Mouse (Mus musculus) forebrain, embryonic 13.5 days (tissue): ENCODE measurements around the gene Ctbp2. TPM values are rescaled to one million over a fixed set of nuclear protein-coding genes. Genes with fewer than 3 reads are reported as not detected.

Experiments
- ATAC-seq: fragments of 200-750 bp; cut with Nextera tagmentation; 2 replicates; pipeline ENCODE4 v1.8.0; 2017
- H3K27ac ChIP-seq: fragments of 300-500 bp; sonication (generic); 2 replicates; pipeline ENCODE4 v1.5.1; 2015; ENCODE audit warnings: inconsistent platforms, mild to moderate bottlenecking, moderate library complexity
- H3K27me3 ChIP-seq: fragments of 300-500 bp; sonication (generic); 2 replicates; pipeline ENCODE4 v1.6.1; 2015; ENCODE audit warnings: mild to moderate bottlenecking, inconsistent platforms
- H3K36me3 ChIP-seq: fragments of 300-500 bp; sonication (generic); 2 replicates; pipeline ENCODE4 v1.6.1; 2015; ENCODE audit warnings: mild to moderate bottlenecking, inconsistent platforms; ENCODE audit not compliant: poor library complexity, severe bottlenecking
- H3K4me1 ChIP-seq: fragments of 300-500 bp; sonication (generic); 2 replicates; pipeline ENCODE4 v1.6.1; 2015; ENCODE audit warnings: inconsistent platforms
- H3K4me2 ChIP-seq: fragments of 300-500 bp; sonication (generic); 2 replicates; pipeline ENCODE4 v1.6.1; 2015; ENCODE audit warnings: inconsistent platforms, mild to moderate bottlenecking, moderate library complexity
- H3K4me3 ChIP-seq: fragments of 300-500 bp; sonication (generic); 2 replicates; pipeline ENCODE4 v1.5.1; 2015; ENCODE audit warnings: mild to moderate bottlenecking, inconsistent platforms
- H3K9ac ChIP-seq: fragments of 300-500 bp; sonication (generic); 2 replicates; pipeline ENCODE4 v1.6.1; 2015; ENCODE audit warnings: mild to moderate bottlenecking, inconsistent platforms
- H3K9me3 ChIP-seq: fragments of 300-500 bp; sonication (generic); replicated peaks from 2 replicates; pipeline ENCODE4 v1.6.1; 2016; ENCODE audit warnings: inconsistent platforms
- WGBS: fragments of 180-500 bp; shearing (Covaris S2); methylation state at CpG from one replicate; pipeline ENCODE4 v1.1.7; 2015; 5-methylcytosine and 5-hydroxymethylcytosine counted together
- polyA plus RNA-seq: library from polyadenylated mRNA; unstranded; fragments of >200 nt; fragmentation: Nextera tagmentation; extraction: Ambion mirVana; gene quantifications from 2 replicates; pipeline ENCODE4 v1.2.1, GENCODE M21; 2015

Gene Ctbp2
- polyA plus RNA-seq, 1 experiment from 2014 or later: 104 TPM

DNA sequence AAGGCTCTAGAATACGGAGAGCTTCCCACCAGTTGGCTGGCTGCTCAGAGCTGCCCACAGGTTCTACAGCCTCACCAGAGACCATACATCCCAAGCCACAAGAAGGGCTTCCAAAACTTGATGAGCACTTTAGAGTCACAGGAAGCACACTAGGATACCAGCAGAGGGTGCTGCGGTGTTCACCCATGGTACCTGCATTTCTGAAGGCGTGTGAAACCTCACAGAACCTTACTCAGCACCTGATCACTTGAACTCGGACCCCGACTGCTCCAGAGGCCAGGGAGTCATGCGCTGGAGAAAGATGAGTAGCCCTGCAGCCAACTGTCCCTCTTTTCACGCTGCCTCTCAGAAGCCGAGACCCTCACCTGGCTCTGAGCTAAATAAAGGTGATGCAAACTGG, 130.0 kb downstream of the Ctbp2 start:
- no peak overlapping the region for H3K4me3 ChIP-seq
- ATAC-seq: no peak
- peaks cover 89% of the 10 kb centered on the region for H3K36me3 ChIP-seq
- no peak overlapping the region for H3K9ac ChIP-seq
- no peaks in the 10 kb centered on the region for H3K4me1 ChIP-seq
- H3K27ac ChIP-seq: no peak overlapping the region
- H3K9me3 ChIP-seq: no peaks in the 10 kb centered on the region
- WGBS: 92% methylated on average over 8 of the region's 8 CpGs
- H3K4me2 ChIP-seq: no peak overlapping the region
- no peaks in the 10 kb centered on the region for H3K27me3 ChIP-seq

- Histone ChIP-seq H3K4me1 (no peaks in the 10 kb centered on the region), H3K27me3 (no peaks in the 10 kb centered on the region), H3K4me3 (no peak overlapping the region), H3K27ac (no peak overlapping the region), H3K9me3 (no peaks in the 10 kb centered on the region), H3K36me3 (peaks cover 88% of the 10 kb centered on the region), H3K4me2 (no peak overlapping the region), H3K9ac (no peak overlapping the region)
- no peak for ATAC-seq
- 87% methylated on average over 9 of the region's 9 CpGs for WGBS
Observed at GRCm38 (mm10) chr7:132992967-132993615, 131.1 kb downstream of the Ctbp2 start.

GRCm38 (mm10) chr7:132991240-132991900, 132.8 kb downstream of the Ctbp2 start:
- Histone ChIP-seq H3K4me3 (no peak overlapping the region), H3K27me3 (no peaks in the 10 kb centered on the region), H3K9ac (no peak overlapping the region), H3K4me2 (no peak overlapping the region), H3K4me1 (no peaks in the 10 kb centered on the region), H3K27ac (no peak overlapping the region), H3K9me3 (no peaks in the 10 kb centered on the region), H3K36me3 (peaks cover 81% of the 10 kb centered on the region)
- ATAC-seq: no peak
- WGBS: 95% methylated on average over 14 of the region's 14 CpGs

- no peak overlapping the region for H3K9ac ChIP-seq
- no peaks in the 10 kb centered on the region for H3K27me3 ChIP-seq
- H3K4me1 ChIP-seq: no peaks in the 10 kb centered on the region
- peaks cover 79% of the 10 kb centered on the region for H3K36me3 ChIP-seq
- H3K4me2 ChIP-seq: no peak overlapping the region
- no peaks in the 10 kb centered on the region for H3K9me3 ChIP-seq
- H3K4me3 ChIP-seq: no peak overlapping the region
- no peak overlapping the region for H3K27ac ChIP-seq
- 94% methylated on average over 5 of the region's 5 CpGs for whole genome bisulfite sequencing
- ATAC-seq: no peak
Observed at GRCm38 (mm10) chr7:132989839-132990238, 134.3 kb downstream of the Ctbp2 start.

DNA sequence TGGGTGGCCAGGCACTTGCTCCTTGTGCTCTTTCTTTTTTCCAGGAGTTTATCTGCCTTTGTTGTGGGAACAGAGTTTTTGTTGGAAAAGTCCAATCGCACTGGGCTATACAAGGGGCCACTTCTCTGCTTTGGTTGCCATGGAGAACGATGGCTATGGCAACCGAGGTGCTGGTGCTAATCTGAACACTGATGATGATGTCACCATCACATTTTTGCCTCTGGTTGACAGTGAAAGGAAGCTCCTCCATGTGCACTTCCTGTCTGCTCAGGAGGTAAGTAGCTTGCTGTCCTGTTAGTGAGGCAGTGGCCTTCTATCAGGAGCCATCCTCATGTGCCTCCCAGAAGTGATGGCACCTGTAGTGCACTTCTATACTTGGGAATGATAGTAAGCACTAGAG, 141.5 kb downstream of the Ctbp2 start:
- Histone ChIP-seq H3K4me1 (no peaks in the 10 kb centered on the region; the same call in 1 of the 2 replicates), H3K27me3 (no peaks in the 10 kb centered on the region), H3K27ac (no peak overlapping the region), H3K4me3 (no peak overlapping the region), H3K9ac (no peak overlapping the region), H3K36me3 (peaks cover 50% of the 10 kb centered on the region), H3K9me3 (no peaks in the 10 kb centered on the region), H3K4me2 (no peak overlapping the region)
- peak; percentile 48; the same call in 1 of the 2 replicates for ATAC-seq
- 27% methylated on average over 3 of the region's 3 CpGs for WGBS

DNA sequence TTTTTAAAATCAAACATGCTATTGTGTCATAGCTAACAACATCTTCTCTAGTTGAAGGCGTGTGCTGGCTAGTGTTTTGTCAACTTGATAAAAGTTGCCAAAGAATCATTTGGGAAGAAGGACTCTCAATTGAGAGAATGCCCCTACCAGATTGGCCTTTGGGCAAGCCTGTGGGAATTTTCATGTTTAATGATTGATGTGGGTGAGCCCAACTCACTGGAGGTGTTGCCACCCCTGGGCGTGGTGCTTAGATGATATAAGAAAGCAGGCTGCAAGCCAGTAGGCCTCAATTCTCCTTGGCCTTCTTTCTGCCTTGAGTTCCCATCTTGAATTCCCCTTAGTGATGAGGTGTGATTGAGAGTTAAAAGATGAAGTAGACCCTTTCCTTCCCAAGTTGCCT, 146.2 kb downstream of the Ctbp2 start:
- Histone ChIP-seq H3K36me3 (peaks cover 31% of the 10 kb centered on the region), H3K9me3 (no peaks in the 10 kb centered on the region), H3K27me3 (no peaks in the 10 kb centered on the region), H3K4me3 (no peak overlapping the region), H3K9ac (no peak overlapping the region), H3K4me2 (no peak overlapping the region), H3K27ac (no peak overlapping the region), H3K4me1 (peaks cover 5% of the 10 kb centered on the region; the same call in 1 of the 2 replicates)
- WGBS: 98% methylated on average over 2 of the region's 2 CpGs
- no peak for ATAC-seq

DNA sequence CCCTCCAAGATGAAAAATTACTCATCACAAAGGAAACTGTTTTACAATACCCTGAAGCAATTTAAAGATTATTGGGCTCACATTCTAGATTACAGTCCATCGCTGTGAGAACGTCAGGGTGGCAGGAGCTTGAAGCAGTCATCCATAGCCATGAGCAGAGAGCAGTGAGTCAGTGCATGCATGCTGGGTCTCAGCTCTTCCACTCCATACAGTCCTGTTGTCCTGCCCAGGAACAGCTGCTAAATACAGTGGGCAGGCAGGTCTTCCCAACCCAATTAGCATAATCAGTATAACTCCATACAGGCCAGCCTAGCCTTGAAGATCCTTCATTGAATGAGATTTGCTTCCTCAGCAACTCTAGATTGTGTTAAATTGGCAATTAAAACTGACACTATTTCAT, 148.1 kb downstream of the Ctbp2 start:
- ATAC-seq: no peak
- 66% methylated on average over 2 of the region's 2 CpGs for WGBS
- no peaks in the 10 kb centered on the region for H3K9me3 ChIP-seq
- no peak overlapping the region for H3K4me2 ChIP-seq
- no peak overlapping the region for H3K9ac ChIP-seq
- H3K36me3 ChIP-seq: peaks cover 15% of the 10 kb centered on the region
- H3K4me3 ChIP-seq: no peak overlapping the region
- H3K27me3 ChIP-seq: no peaks in the 10 kb centered on the region
- peaks cover 5% of the 10 kb centered on the region; the same call in 1 of the 2 replicates for H3K4me1 ChIP-seq
- H3K27ac ChIP-seq: no peak overlapping the region

- H3K4me3 ChIP-seq: no peak overlapping the region
- 94% methylated on average over 2 of the region's 2 CpGs for WGBS
- peaks cover 5% of the 10 kb centered on the region; the same call in 1 of the 2 replicates for H3K4me1 ChIP-seq
- no peak overlapping the region for H3K4me2 ChIP-seq
- no peaks in the 10 kb centered on the region for H3K9me3 ChIP-seq
- ATAC-seq: no peak
- no peak overlapping the region for H3K9ac ChIP-seq
- H3K27ac ChIP-seq: no peak overlapping the region
- peaks cover 12% of the 10 kb centered on the region; the same call in 1 of the 2 replicates for H3K36me3 ChIP-seq
- H3K27me3 ChIP-seq: no peaks in the 10 kb centered on the region
Observed at GRCm38 (mm10) chr7:132972079-132972478, 152.1 kb downstream of the Ctbp2 start.

- H3K27ac ChIP-seq: no peak overlapping the region
- no peaks in the 10 kb centered on the region for H3K9me3 ChIP-seq
- H3K36me3 ChIP-seq: no peaks in the 10 kb centered on the region; the same call in 1 of the 2 replicates
- H3K4me1 ChIP-seq: no peaks in the 10 kb centered on the region
- H3K27me3 ChIP-seq: no peaks in the 10 kb centered on the region
- 91% methylated on average over 2 of the region's 2 CpGs for WGBS
- H3K4me3 ChIP-seq: no peak overlapping the region
- no peak overlapping the region for H3K9ac ChIP-seq
- H3K4me2 ChIP-seq: no peak overlapping the region
- no peak for ATAC-seq
Observed at GRCm38 (mm10) chr7:132965707-132966106, 158.4 kb downstream of the Ctbp2 start.

DNA sequence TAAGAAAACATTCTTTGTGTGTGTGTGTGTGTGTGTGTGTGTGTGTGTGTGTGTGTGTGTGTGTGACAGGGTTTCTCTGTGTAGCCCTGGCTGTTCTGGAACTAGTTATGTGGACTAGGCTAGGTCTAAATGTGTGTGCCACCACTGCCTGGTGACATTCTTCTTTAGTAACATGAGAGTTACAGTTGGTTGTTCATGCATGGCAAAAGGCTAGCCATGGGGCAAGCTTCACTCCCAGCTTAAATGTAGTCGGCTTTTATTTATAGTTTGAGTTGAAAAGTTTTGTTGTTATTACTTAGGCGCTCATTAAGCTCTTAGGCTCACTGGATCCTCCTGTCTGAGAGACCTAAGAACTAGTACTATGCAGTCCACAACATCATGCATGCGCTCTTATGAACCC, 159.8 kb downstream of the Ctbp2 start:
- no peaks in the 10 kb centered on the region for H3K4me1 ChIP-seq
- no peak for ATAC-seq
- 82% methylated on average over 3 of the region's 3 CpGs for WGBS
- no peak overlapping the region for H3K9ac ChIP-seq
- no peak overlapping the region for H3K4me3 ChIP-seq
- H3K36me3 ChIP-seq: no peaks in the 10 kb centered on the region; the same call in 1 of the 2 replicates
- H3K27me3 ChIP-seq: no peaks in the 10 kb centered on the region
- H3K4me2 ChIP-seq: no peak overlapping the region
- H3K9me3 ChIP-seq: no peaks in the 10 kb centered on the region
- no peak overlapping the region for H3K27ac ChIP-seq

- Histone ChIP-seq H3K4me2 (no peak overlapping the region), H3K27ac (no peak overlapping the region), H3K9me3 (no peaks in the 10 kb centered on the region), H3K4me3 (no peak overlapping the region), H3K27me3 (no peaks in the 10 kb centered on the region), H3K9ac (no peak overlapping the region), H3K36me3 (no peaks in the 10 kb centered on the region), H3K4me1 (no peaks in the 10 kb centered on the region)
- WGBS: 91% methylated on average over 3 of the region's 3 CpGs
- ATAC-seq: no peak
Observed at GRCm38 (mm10) chr7:132950613-132951012, 173.5 kb downstream of the Ctbp2 start.

DNA sequence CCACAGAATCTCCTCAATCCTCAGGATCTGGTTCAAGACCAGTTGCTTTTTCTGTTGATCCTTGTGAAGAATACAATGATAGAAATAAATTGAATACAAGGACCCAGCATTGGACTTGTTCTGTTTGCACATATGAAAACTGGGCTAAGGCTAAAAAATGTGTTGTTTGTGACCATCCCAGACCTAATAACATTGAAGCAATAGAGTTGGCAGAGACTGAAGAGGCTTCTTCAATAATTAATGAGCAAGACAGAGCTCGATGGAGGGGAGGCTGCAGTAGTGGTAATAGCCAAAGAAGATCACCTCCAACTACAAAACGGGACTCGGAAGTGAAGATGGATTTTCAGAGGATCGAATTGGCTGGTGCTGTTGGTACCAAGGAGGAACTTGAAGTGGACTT, 174.2 kb downstream of the Ctbp2 start:
- Histone ChIP-seq H3K36me3 (no peaks in the 10 kb centered on the region), H3K4me1 (no peaks in the 10 kb centered on the region), H3K27ac (no peak overlapping the region), H3K9me3 (no peaks in the 10 kb centered on the region), H3K27me3 (no peaks in the 10 kb centered on the region), H3K4me2 (no peak overlapping the region), H3K4me3 (no peak overlapping the region), H3K9ac (no peak overlapping the region)
- ATAC-seq: no peak
- WGBS: 91% methylated on average over 4 of the region's 4 CpGs
